Mouse (Mus musculus): ENCODE measurements around the gene Grcc10. TPM values are rescaled to one million over a fixed set of nuclear protein-coding genes. Genes with fewer than 3 reads are reported as not detected.

The Grcc10 gene
- 100 to 1,000 TPM; 297 to 325 TPM for total RNA-seq (2021)
- long read RNA-seq, experiment 1, transcript Grcc10-201 (3 exons, 863 nt), result major isoform, 80 of 88 reads
- long read RNA-seq, experiment 1, partial matches to known transcripts, result 0 of 88 reads
- long read RNA-seq, experiment 1, other reads (novel, unspliced or antisense), result 8 of 88 reads
- long read RNA-seq, experiment 2, transcript Grcc10-201 (3 exons, 863 nt), result major isoform, 265 of 290 reads
- long read RNA-seq, experiment 2, partial matches to known transcripts, result 0 of 290 reads
- long read RNA-seq, experiment 2, other reads (novel, unspliced or antisense), result 21 of 290 reads

DNA sequence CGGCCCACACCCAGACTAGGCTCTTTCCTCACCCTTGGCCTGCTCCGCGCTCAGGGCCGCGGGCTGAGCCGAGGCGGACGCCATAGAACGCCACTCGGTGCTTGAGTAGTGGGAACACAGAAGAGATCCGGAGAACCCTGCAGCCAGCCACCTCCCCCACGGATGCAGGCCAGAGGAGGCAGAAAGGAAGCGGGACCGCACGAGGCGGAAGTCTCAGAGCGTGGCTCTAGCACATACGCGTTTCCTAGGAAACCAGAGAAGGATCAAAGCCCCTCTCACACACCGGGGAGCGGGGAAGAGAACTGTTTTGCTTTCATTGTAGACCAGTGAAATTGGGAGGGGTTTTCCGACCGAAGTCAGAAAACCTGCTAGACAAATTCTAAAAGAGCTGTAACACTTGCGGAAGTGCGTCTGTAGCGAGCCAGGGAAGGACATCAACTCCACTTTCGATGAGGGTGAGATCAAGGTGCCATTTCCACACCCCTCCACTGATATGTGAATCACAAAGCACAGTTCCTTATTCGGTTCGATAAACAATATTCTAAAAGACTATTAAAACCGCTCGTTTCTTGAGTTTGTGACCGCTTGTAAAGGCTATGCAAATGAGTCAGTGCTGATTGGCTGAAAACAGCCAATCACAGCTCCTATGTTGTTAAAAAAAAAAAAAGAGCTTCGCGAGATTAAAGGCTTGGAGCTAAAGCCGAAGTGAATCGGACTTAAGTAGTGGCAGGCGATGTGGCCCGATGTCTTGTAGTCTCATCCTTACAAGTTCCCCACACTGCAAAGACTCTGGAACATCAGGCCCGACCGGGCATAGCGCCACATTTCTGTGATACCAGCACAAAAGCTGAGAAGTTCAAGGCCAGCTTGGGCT is at the start of gene Grcc10:
Gene Grcc10 (minus strand): TSS at position 487 of the 874 bp plus-strand sequence.
- peak; percentile 92 to 93 for DNase-seq (ENCODE audit: low spot score in 2 of 2)

DNA sequence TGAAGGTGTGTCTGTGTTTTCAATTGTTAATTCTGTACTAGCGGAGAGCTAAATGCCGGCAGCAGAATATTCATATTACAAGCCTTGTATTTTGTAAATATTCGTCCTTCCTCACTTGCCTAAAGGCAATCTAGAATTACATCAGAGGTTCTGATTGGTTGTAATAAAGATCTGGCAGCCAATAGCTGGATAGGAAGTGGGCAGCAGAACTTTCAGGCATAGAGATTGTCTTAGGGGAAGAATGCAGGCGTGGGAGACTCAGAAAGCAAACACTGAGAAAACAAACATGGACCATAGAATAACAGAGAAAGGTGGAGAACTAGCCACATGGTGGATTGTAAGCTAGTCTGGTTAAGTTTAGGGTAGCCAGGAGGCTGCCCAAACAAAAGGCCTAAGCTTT is 48.9 kb upstream of the Grcc10 start:
- DNase-seq (ENCODE audit: low spot score in 2 of 2), result no peak

GRCm38 (mm10) chr6:124789519-124789918 is 48.3 kb upstream of the Grcc10 start:
- no peak for DNase-seq (ENCODE audit: low spot score in 2 of 2)

GRCm38 (mm10) chr6:124787722-124788121 is 46.5 kb upstream of the Grcc10 start:
- DNase-seq (ENCODE audit: low spot score in 2 of 2), result no peak

GRCm38 (mm10) chr6:124786756-124787420 is 45.7 kb upstream of the Grcc10 start:
- no peak for DNase-seq (ENCODE audit: low spot score in 2 of 2)

- no peak for DNase-seq (ENCODE audit: low spot score in 2 of 2)
Observed at GRCm38 (mm10) chr6:124782436-124782835, 41.3 kb upstream of the Grcc10 start.

DNA sequence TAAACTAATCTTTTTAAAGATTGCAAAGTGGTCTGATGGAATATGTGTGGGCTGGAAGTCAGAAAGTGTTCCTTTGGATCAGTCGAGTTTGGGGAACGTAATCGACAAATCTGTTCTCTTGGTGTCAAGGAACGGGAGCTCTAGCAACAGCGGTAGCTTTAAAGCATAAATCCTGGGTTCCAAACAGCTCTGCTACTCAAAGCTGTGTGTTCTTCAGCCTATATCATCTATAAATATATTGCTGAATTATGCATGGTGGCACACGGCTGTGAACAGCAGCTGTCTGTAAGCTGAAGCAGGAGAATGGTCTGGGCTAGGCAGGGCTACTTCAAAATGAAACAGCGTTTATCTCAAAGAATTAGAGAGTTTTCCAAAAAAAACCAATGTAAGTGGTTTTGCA is 39.7 kb upstream of the Grcc10 start:
- DNase-seq (ENCODE audit: low spot score in 2 of 2), result no peak

- no peak for DNase-seq (ENCODE audit: low spot score in 2 of 2)
Observed at GRCm38 (mm10) chr6:124779984-124780416, 38.8 kb upstream of the Grcc10 start.

DNA sequence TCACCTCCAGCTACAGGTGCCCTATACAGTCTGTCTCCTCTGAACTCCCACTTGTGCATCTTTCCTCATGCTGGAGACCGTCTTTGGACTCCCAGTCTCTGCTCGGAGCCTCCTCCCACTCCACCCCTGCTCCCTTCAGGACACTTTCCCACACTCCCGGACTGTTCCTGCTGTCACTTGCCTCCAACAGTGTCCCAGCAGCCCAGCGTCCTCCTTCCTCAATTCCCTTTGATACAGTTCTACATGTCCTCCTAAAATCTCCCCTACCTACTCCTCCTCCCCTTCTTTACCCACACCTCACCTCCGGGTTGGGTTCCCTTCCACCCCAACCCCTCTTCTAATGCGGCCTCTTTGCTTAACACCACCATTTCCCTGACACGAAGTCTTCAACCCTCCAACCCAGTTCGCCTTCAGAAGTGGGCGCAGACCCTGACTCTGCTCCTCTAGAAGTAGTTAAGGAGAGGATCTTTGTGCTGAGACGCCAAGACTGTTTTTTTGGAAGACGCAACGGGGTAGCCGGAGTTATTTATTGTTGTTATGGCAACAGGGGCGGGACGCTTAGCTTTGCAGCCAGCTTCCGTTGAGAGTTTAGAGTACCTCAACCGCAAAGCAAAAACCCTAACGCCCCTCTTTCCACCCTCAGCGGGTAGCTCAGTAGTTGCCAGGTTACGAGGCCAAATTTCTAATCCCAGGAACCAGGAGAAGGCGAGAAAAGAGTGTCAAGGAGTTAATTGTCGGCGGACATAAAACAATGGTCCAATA is 38.2 kb upstream of the Grcc10 start, which contains the start of gene Lrrc23:
Gene Lrrc23 (minus strand): TSS at position 506 of the 762 bp plus-strand sequence.
- no peak for DNase-seq (ENCODE audit: low spot score in 2 of 2)

GRCm38 (mm10) chr6:124770511-124770910 is 29.3 kb upstream of the Grcc10 start:
- no peak for DNase-seq (ENCODE audit: low spot score in 2 of 2)

DNA sequence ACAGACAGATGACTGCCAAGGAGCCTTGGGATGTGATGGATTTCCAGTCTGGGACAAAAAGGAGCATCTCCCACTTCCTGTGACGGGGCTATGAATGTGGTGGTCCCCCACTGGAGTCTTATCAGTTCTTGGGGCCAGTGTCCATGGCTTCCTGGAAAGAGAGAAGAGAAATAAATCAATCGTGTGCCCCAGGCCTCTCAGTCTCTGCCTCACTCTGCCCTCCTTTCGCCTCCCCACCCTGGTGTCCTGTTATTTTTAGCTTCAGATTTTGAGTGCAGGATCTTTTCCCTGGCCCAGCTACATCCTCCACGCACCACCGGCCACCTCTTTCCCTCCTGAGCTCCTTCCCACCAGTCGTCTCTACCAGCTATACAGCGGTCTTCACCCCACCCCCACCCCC is 28.8 kb upstream of the Grcc10 start:
- DNase-seq (ENCODE audit: low spot score in 2 of 2), result no peak

GRCm38 (mm10) chr6:124769101-124769765 is 28.1 kb upstream of the Grcc10 start, which contains the start of gene Eno2:
Eno2 (minus strand) TSS chr6:124769673.
- DNase-seq (ENCODE audit: low spot score in 2 of 2), result peak; percentile 56 to 75

GRCm38 (mm10) chr6:124768704-124769044 is 27.5 kb upstream of the Grcc10 start:
- DNase-seq (ENCODE audit: low spot score in 2 of 2), result no peak

GRCm38 (mm10) chr6:124767920-124768703 is 26.9 kb upstream of the Grcc10 start:
- peak; percentile 44 to 45 for DNase-seq (ENCODE audit: low spot score in 2 of 2)

- no peak for DNase-seq (ENCODE audit: low spot score in 2 of 2)
Observed at GRCm38 (mm10) chr6:124767536-124767919, 26.4 kb upstream of the Grcc10 start.

DNA sequence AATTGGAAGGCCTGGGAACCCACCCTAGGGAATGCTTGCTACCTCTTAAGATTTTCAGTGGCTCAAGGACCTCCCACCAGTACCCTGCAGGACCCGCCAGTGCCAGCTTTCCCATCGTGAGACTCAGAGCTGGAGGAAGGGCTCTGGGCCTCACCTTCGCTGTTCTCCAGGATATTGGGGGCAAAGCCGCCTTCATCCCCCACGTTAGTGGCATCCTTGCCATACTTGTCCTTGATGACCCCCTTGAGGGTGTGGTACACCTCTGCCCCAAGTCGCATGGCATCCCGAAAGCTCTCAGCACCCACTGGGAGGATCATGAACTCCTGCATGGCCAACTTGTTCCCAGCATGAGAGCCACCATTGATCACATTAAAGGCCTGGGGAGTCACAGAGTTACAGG is 24.8 kb upstream of the Grcc10 start:
- peak in 1 of 2 experiments; percentile 0 for DNase-seq (ENCODE audit: low spot score in 2 of 2)

GRCm38 (mm10) chr6:124759259-124759658 is 18.1 kb upstream of the Grcc10 start:
- peak in 1 of 2 experiments; percentile 82 for DNase-seq (ENCODE audit: low spot score in 2 of 2)

DNA sequence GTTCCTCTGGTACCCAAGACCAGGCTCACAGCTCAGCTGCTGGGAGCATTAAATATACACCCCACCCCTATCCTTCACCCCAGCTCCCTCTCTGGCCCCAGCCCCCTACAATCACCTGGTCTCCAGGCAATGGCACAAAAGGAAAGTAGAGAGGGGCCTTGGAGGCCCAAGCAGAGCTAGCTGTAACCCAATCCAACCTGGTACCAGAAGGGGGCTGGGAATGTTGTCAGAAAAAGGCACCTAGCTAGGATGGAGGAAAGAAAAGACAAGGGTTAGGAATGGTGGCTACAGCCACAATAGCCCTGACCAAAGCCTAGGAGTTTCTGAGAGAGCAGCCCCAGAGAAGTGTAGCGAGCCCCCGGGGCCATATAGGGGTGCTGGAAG is 17.7 kb upstream of the Grcc10 start:
- DNase-seq (ENCODE audit: low spot score in 2 of 2), result no peak
